Mouse (Mus musculus): ENCODE measurements around the gene Atp8b5.

DNA sequence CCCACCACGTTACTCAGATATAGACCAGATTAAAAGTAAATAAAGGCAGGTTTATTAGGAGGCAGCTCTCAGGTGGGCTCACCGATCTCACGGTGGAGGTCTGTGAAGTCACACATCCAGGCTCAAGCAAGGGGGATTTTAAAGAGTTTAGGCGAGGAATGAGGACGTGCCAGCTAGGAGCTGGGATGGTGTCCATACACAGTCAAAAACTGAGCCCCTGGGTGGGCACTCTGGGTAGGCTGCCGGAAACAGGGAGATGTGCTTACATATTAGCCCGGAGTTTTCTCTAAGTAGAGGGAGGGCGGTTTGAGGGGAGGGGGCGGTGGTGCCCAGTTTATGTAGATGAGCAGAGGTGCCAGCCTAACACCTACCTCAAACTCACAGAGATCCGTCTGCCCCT is 114.0 kb downstream of the Atp8b5 start:
- TF ChIP-seq CTCF (IDR thresholded peaks at IDR 0.05; ENCODE audit: borderline replicate concordance, insufficient read depth, low read depth, low read length), result no peak
- no peak for TF ChIP-seq POLR2A (IDR thresholded peaks at IDR 0.05; ENCODE audit: borderline replicate concordance, insufficient read depth, low read length)

All from cerebellum, adult 2 months (tissue).